Mouse (Mus musculus) megakaryocyte, adult 5-6 weeks (primary cell): Measurements from ENCODE around the gene Qtrt2. TPM values are rescaled to one million over a fixed set of nuclear protein-coding genes. Genes with fewer than 3 reads are reported as not detected.

Source experiments
- ATAC-seq: 2 replicates; pipeline ENCODE4 v1.8.0; 2016; ENCODE audit warnings: mild to moderate bottlenecking, inconsistent platforms; ENCODE audit not compliant: poor library complexity, severe bottlenecking
- total RNA-seq, 2 experiments: library from RNA; stranded (forward) in 1 of 2; stranded (reverse) in 1 of 2; fragments of 153-499, 151-499 nt in 1 of 2; fragments of 221-1000, 200-1000 nt in 1 of 2; gene quantifications; 2 replicates each; pipeline versions ENCODE4 v1.2.3 to v1.2.4; 2015 to 2017

Gene Qtrt2
- total RNA-seq, 2 experiments from 2014 or later = 3.5 to 15.8 TPM

- no peak for ATAC-seq
Measured at GRCm38 (mm10) chr16:43925846-43926245, 763 bp downstream of the Qtrt2 start.

- ATAC-seq = no peak
Measured at GRCm38 (mm10) chr16:43925001-43925558, 1.5 kb downstream of the Qtrt2 start.

GRCm38 (mm10) chr16:43922630-43923029 is 4.0 kb downstream of the Qtrt2 start:
- no peak for ATAC-seq

DNA sequence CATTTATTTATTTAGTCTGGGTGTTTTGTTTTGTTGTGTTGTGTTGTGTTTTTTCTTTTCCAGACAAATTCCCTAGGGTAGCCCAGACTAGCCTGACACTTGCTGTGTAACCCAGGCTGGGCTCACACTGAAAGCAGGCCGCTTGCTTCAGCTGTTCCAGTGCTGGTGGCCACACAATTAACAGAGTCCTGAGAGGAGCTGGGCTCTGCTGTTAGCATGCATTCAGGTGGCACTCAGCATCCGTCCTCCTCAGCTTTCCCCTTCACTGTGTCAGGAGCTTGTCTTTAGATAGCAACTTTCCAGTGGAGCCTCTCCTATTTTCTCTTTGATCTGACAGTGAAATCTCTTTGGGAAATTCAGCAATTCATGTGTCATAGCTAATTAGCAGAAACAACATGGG is 4.6 kb downstream of the Qtrt2 start:
- ATAC-seq = no peak

GRCm38 (mm10) chr16:43918867-43919266 is 7.7 kb downstream of the Qtrt2 start:
- no peak for ATAC-seq

GRCm38 (mm10) chr16:43908881-43909280 is 17.7 kb downstream of the Qtrt2 start:
- ATAC-seq = 0 out of 2 replicates have a peak, but pooled peaks have one; percentile 40

GRCm38 (mm10) chr16:43900571-43900970 is 26.0 kb downstream of the Qtrt2 start:
- no peak for ATAC-seq

- no peak for ATAC-seq
Measured at GRCm38 (mm10) chr16:43900138-43900537, 26.5 kb downstream of the Qtrt2 start.

GRCm38 (mm10) chr16:43894501-43894900 is 32.1 kb downstream of the Qtrt2 start:
- no peak for ATAC-seq

- no peak for ATAC-seq
Measured at GRCm38 (mm10) chr16:43890747-43891336, 35.8 kb downstream of the Qtrt2 start.

- peak; percentile 79 for ATAC-seq
Measured at GRCm38 (mm10) chr16:43890005-43890336, 36.6 kb downstream of the Qtrt2 start.

- ATAC-seq = peak; percentile 98
Measured at GRCm38 (mm10) chr16:43889208-43890004, 37.2 kb downstream of the Qtrt2 start, which contains the start of gene Ccdc191. Gene Ccdc191, plus strand, starts transcription at chr16:43889800.

GRCm38 (mm10) chr16:43882329-43882728 is 44.3 kb downstream of the Qtrt2 start:
- ATAC-seq = no peak

- no peak for ATAC-seq
Measured at GRCm38 (mm10) chr16:43881636-43882035, 45.0 kb downstream of the Qtrt2 start.

GRCm38 (mm10) chr16:43879769-43880168 is 46.8 kb downstream of the Qtrt2 start:
- ATAC-seq = no peak

GRCm38 (mm10) chr16:43871419-43871818 is 55.2 kb downstream of the Qtrt2 start:
- ATAC-seq = no peak

DNA sequence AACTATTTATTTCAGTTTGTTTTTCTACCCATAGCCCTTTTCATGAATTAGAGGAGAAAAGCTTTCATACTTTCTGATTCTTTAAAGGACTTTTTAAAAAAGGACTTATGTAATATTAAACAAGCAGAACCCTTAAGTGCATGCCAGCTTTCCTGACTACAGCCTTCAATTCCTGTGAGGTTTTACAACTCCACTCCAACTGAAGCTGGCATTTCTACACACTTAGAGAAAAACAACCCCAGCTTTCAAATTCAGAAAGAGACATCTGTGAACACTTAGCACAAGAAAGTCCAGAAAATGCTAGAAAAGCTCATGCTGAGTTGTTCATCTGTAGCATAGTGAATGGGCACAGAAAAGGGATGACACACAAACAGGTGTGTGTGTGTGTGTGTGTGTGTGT is 56.8 kb downstream of the Qtrt2 start:
- no peak for ATAC-seq

GRCm38 (mm10) chr16:43860624-43861023 is 66.0 kb downstream of the Qtrt2 start:
- ATAC-seq = no peak

GRCm38 (mm10) chr16:43858941-43859476 is 67.6 kb downstream of the Qtrt2 start:
- ATAC-seq = no peak

DNA sequence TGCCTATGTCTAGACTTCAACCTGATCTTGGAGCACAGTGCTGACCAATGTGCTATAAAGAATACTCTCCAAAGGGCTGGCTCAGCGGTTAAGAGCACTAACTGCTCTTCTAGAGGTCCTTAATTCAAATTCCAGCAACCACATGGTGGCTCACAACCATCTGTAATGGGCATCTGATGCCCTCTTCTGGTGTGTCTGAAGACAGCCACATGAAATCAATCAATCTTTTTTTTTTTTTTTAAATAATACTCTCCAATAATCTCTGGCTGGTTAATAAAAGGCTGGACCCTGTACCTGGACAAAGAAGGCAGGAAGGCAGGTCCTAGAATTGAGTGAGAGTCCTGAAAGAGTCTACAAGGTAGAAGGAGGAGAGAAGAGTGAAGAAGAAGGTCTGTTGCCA is 76.8 kb downstream of the Qtrt2 start:
- ATAC-seq = no peak

- ATAC-seq = no peak
Measured at GRCm38 (mm10) chr16:43841236-43841635, 85.4 kb downstream of the Qtrt2 start.

DNA sequence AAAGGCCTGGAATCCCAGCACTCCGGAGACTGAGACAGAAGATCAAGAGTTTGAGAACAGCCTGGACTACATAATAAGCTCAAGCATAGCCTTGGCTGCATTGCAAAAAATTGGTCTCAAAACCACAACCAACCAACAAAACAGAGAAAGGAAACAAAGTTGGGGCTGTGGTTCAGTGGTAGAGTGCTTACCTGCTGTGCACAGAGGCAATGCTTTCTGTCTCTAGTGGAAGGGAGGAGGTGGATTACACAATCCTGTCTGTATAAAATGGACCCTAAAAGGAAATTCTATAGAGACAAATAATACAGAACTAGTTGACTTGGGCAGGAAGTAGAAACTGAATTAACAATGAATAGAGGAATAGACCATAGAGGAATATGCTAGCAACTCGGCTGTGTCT is 94.7 kb downstream of the Qtrt2 start:
- no peak for ATAC-seq
